Mouse (Mus musculus) intestine, postnatal 0 days (tissue): ENCODE measurements at regions not wholly inside any gene's neighbourhood (a gene's known extent, or its start where the extent isn't known, plus 50 kb on each side); places are given as distances from the start of the nearest gene placed in this dataset.

Experiments
- ATAC-seq: fragments of 200-750 bp; cut with Nextera tagmentation; 2 replicates; pipeline ENCODE4 v1.8.0; 2017; ENCODE audit warnings: mild to moderate bottlenecking, moderate TSS enrichment, moderate library complexity
- H3K27ac ChIP-seq: fragments of 300-500 bp; sonication (generic); 2 replicates; pipeline ENCODE4 v1.5.1; 2014; ENCODE audit warnings: mild to moderate bottlenecking, low read depth, low read length, moderate library complexity
- H3K27me3 ChIP-seq: fragments of 300-500 bp; sonication (generic); replicated peaks from 2 replicates; pipeline ENCODE4 v1.6.1; 2014; ENCODE audit warnings: low read length, mixed read lengths; ENCODE audit not compliant: control insufficient read depth, insufficient read depth
- H3K36me3 ChIP-seq: fragments of 300-500 bp; sonication (generic); 2 replicates; pipeline ENCODE4 v1.6.1; 2014; ENCODE audit warnings: mild to moderate bottlenecking, moderate library complexity; ENCODE audit not compliant: control insufficient read depth, insufficient read depth
- H3K4me1 ChIP-seq: fragments of 300-500 bp; sonication (generic); replicated peaks from 2 replicates; pipeline ENCODE4 v1.6.1; 2014; ENCODE audit warnings: antibody characterized with exemption, low read length, mixed read lengths; ENCODE audit not compliant: control insufficient read depth, insufficient read depth
- H3K4me2 ChIP-seq: fragments of 300-500 bp; sonication (generic); replicated peaks from 2 replicates; pipeline ENCODE4 v1.6.1; 2014; ENCODE audit warnings: low read depth, mild to moderate bottlenecking, moderate library complexity
- H3K4me3 ChIP-seq: fragments of 300-500 bp; sonication (generic); 2 replicates; pipeline ENCODE4 v1.5.1; 2014; ENCODE audit warnings: low read depth, low read length
- H3K9ac ChIP-seq: fragments of 300-500 bp; sonication (generic); 2 replicates; pipeline ENCODE4 v1.6.1; 2014; ENCODE audit warnings: mild to moderate bottlenecking, low read depth, low read length
- H3K9me3 ChIP-seq: fragments of 300-500 bp; sonication (generic); 2 replicates; pipeline ENCODE4 v1.6.1; 2016; ENCODE audit warnings: mixed run types; ENCODE audit not compliant: control insufficient read depth
- CTCF ChIP-seq: sonication (generic); IDR thresholded peaks from 2 replicates; pipeline ENCODE4 v1.5.1; 2016; ENCODE audit warnings: low read depth, mild to moderate bottlenecking, control low read depth, antibody characterized with exemption, moderate library complexity
- WGBS: fragments of 180-500 bp; shearing (Covaris S2); extraction: QIAGEN DNeasy Blood & Tissue Kit; methylation state at CpG from one replicate; pipeline ENCODE4 v1.1.7; 2014; 5-methylcytosine and 5-hydroxymethylcytosine counted together

GRCm38 (mm10) chr12:93088031-93088790 is 1239.3 kb upstream of the Sel1l start:
- no peak overlapping the region for H3K27ac ChIP-seq
- H3K4me2 ChIP-seq = no peak overlapping the region
- H3K27me3 ChIP-seq = no peaks in the 10 kb centered on the region
- no peaks in the 10 kb centered on the region for H3K9me3 ChIP-seq
- H3K4me3 ChIP-seq = no peak overlapping the region
- H3K36me3 ChIP-seq = no peaks in the 10 kb centered on the region
- H3K4me1 ChIP-seq = no peaks in the 10 kb centered on the region
- ATAC-seq = no peak
- WGBS = 71% methylated on average over 5 of the region's 5 CpGs
- no peak for TF ChIP-seq CTCF
- no peak overlapping the region for H3K9ac ChIP-seq

DNA sequence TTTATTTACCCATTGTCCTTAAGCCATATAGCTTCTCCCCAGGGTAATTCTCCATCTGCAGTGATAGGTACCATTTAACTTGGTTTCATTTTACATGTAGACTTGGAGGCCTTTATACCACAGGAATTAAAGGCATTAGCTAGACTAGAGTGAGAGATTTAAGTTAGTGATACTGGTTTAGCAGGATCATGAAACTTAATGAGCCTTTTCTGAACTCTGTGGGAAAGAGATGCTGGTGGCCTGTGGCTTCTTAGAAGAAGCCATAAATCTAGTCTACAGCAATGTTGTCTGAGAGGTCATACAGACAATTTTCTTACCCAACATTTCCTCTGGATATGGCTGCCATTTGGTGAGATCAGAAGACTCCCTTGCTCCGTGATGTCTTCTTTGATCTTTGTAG is 1214.9 kb upstream of the Sel1l start:
- Histone ChIP-seq H3K4me1 (no peaks in the 10 kb centered on the region), H3K4me3 (no peak overlapping the region), H3K9me3 (no peaks in the 10 kb centered on the region), H3K9ac (no peak overlapping the region), H3K27ac (no peak overlapping the region), H3K4me2 (no peak overlapping the region), H3K27me3 (no peaks in the 10 kb centered on the region), H3K36me3 (no peaks in the 10 kb centered on the region)
- ATAC-seq = no peak
- WGBS = 85% methylated on average over 1 of the region's 1 CpGs
- TF ChIP-seq CTCF = no peak

- no peak for ATAC-seq
- Histone ChIP-seq H3K4me2 (no peak overlapping the region), H3K27me3 (no peaks in the 10 kb centered on the region), H3K27ac (no peak overlapping the region), H3K36me3 (no peaks in the 10 kb centered on the region), H3K4me1 (no peaks in the 10 kb centered on the region), H3K9me3 (no peaks in the 10 kb centered on the region), H3K9ac (no peak overlapping the region), H3K4me3 (no peak overlapping the region)
- no peak for TF ChIP-seq CTCF
These were observed 1170.7 kb upstream of the Sel1l start for GRCm38 (mm10) chr12:93019633-93020032.

DNA sequence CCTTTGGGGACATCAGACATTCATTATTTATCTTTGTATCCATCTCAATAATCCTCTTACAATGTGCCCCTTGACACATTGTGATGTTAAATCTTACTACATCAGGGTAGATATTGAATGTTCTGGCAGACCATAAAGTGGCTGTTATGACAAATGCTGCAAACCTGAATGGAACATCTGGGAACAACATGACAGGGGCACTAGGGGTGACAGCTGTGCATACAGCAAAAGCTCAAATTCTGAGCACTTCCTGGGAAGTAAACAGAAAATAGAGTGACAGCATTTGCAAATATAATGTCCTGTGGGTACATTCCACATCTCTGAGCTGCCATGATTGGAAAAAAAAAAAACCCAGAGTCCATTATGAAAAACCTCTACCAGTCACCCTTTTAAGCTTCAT is 1162.6 kb upstream of the Sel1l start:
- Histone ChIP-seq H3K36me3 (no peaks in the 10 kb centered on the region), H3K27ac (no peak overlapping the region), H3K4me1 (no peaks in the 10 kb centered on the region), H3K4me2 (no peak overlapping the region), H3K27me3 (no peaks in the 10 kb centered on the region), H3K9me3 (no peaks in the 10 kb centered on the region), H3K4me3 (no peak overlapping the region), H3K9ac (no peak overlapping the region)
- no peak for ATAC-seq
- TF ChIP-seq CTCF = no peak

GRCm38 (mm10) chr12:93006844-93007365 is 1157.9 kb upstream of the Sel1l start:
- no peak for ATAC-seq
- no peaks in the 10 kb centered on the region for H3K27me3 ChIP-seq
- H3K4me2 ChIP-seq = no peak overlapping the region
- TF ChIP-seq CTCF = 0 out of 2 replicates have a peak, but pooled peaks have one; percentile 15
- H3K4me3 ChIP-seq = no peak overlapping the region
- H3K9me3 ChIP-seq = no peaks in the 10 kb centered on the region
- 55% methylated on average over 2 of the region's 2 CpGs for WGBS
- H3K4me1 ChIP-seq = no peaks in the 10 kb centered on the region
- H3K27ac ChIP-seq = no peak overlapping the region
- no peak overlapping the region for H3K9ac ChIP-seq
- H3K36me3 ChIP-seq = no peaks in the 10 kb centered on the region

DNA sequence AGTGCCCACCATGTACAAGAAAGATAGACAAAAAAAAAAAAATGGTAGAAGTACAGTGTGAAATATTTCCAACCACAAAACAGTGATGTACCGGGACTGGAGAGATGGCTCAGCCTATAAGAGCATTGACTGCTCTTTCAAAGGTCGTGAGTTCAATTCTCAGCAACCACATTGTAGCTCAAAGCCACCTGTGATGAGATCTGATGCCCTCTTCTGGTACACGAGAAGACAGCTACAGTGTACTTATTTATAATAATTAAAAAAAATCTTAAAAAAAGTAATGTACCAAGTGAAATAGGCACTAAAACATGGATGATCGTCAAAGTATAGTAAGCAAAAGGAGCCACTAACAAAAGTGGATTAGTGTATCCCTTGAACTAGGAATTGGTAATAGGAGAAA is 1154.2 kb upstream of the Sel1l start:
- H3K36me3 ChIP-seq = no peaks in the 10 kb centered on the region
- H3K4me3 ChIP-seq = no peak overlapping the region
- 82% methylated on average over 4 of the region's 4 CpGs for WGBS
- no peaks in the 10 kb centered on the region for H3K27me3 ChIP-seq
- H3K9me3 ChIP-seq = no peaks in the 10 kb centered on the region
- no peak overlapping the region for H3K4me2 ChIP-seq
- no peak overlapping the region for H3K9ac ChIP-seq
- no peak for TF ChIP-seq CTCF
- no peak for ATAC-seq
- no peaks in the 10 kb centered on the region for H3K4me1 ChIP-seq
- no peak overlapping the region for H3K27ac ChIP-seq
